Mouse (Mus musculus): ENCODE measurements at regions not wholly inside any gene's neighbourhood (a gene's known extent, or its start where the extent isn't known, plus 50 kb on each side); places are given as distances from the start of the nearest gene placed in this dataset.
A peak's percentile ranks its signal among the peaks of the same experiment; 100 is the strongest.

DNA sequence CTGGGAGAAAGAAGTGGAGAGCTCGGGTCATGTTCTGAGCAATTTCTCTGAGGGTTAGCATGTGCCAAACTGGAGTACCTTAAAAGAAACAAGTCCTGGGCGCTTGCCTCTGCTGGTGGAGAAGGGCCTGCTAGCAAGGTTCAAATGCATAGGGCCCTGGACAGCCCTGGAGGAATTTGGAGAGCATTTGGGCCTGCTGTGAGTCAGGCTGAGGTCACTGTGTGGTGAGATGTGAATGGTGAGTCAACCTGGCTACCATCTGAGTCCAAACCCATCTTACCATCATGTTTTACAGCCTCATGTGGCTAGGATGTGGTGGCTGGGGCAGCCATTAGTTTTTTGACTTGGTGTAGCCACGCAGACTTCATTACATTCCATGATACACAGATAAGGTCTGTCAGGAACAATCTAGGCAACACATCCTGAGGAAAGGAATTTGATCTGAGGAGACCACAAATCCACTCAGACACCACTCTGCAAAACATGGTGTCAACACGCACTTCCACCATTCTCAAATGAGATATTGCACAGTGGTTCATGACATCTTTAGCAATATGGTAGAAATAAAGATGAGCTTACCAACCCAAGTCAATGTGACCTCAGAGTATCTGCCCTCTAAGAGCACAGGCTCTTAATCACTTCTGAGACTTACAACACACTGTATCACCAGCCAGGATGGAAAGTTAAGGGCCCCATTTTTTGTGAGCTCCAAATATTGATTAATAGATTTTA, 83.1 kb downstream of the Thbs2 start:
- no peak for DNase-seq (ENCODE audit: low read depth, low spot score)

DNA sequence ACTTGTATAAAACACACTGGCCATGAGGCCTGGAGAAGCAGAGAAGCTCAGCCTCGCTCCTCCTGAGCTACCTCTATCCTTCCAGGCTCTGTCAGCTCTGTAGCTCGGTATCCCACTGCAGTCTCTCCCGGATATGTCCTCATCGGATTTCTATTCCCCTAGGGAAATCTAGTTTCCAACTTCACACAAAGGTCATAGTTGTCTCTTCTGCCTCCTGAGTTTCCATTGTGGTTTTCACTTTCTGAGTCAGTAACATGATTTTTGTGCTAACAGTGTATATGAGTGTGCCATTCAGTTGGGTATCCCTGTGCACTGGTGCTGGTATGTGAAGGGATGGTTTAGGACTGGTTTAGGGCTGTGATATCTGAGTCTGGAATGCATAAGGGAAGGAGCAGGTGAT, 85.2 kb downstream of the Thbs2 start:
- no peak for DNase-seq (ENCODE audit: low read depth, low spot score)

DNA sequence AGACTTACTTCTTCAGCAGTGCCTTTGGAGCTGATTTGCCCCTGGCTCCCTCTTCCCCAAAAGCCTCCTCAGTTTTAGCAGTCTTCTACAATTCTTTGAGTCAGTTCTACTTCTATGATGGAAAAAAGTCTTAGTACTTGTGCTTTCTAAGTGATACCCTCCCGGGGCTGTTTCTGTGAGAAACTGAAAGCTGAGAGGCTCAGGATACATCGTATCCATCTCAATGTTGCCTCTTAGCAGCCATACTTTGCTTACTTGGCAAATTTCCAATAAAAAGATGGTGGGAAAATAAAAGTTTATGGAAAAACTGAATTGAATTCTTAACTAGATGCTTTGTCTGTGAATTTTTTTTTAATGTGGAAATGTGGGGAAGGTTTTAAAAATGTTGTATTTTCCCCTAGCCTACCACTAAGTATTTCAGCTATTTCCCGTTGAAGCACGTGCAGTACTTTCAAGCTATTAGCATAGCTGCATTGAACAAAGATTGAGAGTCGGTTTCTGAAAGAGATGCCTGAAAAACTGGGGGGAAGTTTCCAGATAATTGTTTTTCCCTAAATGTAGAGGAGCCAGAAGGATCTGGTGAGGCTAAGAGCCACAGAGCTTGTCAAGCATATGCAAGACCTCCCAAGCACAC, 87.6 kb downstream of the Thbs2 start:
- no peak for DNase-seq (ENCODE audit: low read depth, low spot score)

DNA sequence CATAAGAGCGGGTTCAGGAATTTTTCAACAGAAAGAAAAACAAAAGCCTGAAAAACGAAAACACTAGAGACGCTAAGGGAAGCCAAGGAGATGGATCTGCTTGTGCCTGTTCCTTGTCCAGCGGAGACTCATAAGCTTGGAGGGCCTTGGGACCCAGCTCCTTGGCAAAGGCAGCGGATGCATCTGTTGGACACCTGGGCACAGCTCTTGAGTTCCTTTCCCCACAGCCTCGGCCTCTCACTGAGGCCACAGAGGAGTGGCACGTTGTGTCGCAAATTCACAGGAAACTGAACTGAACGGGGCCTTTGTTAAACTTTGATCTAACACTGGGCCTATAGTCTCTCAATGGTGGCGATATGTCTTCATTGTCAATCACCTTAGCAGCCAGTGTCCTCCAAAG, 94.4 kb downstream of the Thbs2 start:
- DNase-seq (ENCODE audit: low read depth, low spot score): no peak

DNA sequence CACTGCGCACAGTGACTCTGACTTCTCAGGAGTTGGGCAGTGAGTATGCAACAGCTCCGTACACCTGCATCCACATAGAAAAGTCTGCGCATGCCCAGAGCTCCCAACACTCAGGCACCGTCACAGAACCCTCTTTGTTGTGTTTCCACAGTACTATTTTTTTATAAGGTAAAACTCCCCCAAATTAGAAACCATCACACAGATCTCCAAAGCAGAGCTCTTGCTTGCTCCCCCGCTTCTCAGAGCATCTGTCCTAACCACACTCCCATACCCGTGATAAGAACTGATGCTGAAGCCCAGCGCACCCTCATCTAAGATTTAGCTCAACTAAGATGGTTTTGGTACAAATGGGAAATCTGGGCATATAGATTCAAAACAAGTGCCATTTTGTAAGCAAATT, 97.6 kb downstream of the Thbs2 start:
- DNase-seq (ENCODE audit: low read depth, low spot score): no peak

DNA sequence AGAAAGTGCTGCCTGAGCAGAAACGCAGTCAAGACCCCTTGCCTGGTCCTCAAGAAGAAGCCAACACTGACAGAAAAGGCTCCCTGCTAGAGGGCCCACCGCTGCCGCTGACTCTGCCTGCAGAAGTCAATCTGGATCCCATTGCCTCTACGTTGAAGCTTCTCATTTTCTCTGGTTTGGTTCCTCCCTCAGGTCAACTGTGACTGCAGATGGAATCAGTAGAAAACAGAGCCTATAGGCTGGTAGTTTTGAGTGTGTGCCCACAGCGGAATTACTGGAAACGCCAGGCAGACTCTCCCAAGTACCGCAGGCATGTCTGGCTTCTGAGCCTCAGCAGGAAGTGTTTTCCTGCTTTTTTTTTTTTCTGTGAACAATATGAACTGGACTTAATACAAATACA, 98.5 kb downstream of the Thbs2 start:
- no peak for DNase-seq (ENCODE audit: low read depth, low spot score)

DNA sequence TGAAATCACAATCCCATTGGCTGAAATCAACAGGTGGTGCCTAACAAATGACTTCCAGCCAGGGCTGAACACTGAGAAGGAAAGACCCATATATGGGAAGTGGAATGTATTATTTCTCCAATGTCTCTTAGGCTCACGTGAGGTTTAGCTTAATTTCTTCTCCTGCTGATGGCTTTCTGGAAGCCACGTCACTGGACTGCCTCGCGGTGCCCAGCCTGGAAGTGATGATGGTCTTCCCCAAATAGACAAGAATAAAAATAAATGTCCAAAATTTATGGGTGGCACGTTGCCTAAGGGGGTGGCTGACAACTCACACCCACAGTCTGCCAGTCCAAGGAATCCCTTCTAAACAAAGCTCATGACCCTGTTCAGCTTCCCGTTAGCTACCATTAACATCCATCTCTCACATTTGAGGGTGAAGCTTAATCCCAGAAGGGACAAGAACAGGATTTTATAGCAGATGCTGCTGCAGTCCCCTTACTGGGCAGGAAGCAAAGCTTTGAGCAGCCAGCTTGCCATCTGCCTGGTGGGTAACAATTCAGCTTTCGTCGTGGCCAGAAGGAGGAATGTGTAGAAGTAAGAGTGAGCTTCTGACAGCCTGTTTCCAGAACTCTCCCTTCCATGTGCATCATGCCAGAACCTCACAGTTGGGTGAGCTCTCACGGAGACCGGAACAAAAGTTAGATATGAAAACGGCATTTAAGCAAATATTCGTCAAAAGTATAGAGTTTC, 105.8 kb downstream of the Thbs2 start:
- peak; percentile 22 for DNase-seq (ENCODE audit: low read depth, low spot score)

DNA sequence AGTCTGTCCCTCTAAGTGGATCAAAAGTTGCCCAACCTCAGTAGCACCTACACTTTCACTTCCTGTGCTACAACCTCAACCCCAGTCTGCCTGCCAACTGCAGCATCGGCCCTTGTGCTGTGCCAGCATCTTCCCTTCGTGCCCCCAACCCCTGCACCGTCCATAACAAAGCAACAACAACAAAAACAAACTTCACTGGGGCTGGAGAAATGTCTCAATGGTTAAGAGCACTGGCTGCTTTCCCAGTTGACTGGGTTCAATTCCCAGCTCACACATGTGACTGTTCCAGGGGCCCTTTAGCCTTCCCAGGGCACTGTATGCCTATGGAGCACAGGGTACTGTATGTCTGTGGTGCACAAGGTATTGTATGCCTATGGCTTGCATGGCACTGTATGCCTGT, 114.4 kb downstream of the Thbs2 start:
- no peak for DNase-seq (ENCODE audit: low read depth, low spot score)

DNA sequence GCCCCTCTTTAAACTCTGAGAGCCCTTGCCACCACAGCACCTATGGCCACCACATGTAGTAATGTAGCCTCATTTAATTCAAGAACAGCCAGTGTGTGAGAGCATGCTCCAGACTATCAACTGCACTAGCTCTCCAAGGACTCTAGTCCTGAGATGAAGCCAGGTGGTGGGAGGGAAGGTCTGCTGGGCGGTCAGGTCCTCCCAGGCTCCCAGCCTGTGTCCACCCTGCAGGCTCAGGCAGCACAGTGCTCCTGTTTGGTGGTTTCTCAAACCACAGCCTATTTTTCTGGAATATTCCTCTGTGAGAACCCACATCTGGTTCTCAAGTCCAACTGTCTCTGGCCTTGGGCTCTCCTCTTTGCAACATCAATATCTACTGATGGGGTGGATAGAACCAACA, 115.3 kb downstream of the Thbs2 start:
- DNase-seq (ENCODE audit: low read depth, low spot score): no peak

DNA sequence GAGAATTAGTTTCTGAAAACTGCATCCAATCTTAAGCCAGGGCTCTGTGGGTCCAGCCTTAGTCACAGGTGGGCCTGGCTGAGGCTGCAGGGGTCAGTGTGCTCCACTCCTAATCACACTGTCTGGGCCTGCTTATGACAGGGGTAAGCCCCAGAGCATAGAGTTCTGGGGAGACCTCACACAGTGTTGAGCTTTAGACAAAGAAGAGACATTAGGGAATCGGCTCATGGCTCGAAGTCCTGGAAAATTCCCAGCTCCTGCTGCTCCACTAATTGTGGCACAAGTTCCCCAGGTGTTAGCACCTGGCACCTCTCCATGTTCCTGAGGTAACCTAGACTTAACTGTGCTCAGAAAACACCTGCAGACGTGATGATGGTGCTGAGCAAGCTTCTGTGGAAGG, 115.8 kb downstream of the Thbs2 start:
- no peak for DNase-seq (ENCODE audit: low read depth, low spot score)

DNA sequence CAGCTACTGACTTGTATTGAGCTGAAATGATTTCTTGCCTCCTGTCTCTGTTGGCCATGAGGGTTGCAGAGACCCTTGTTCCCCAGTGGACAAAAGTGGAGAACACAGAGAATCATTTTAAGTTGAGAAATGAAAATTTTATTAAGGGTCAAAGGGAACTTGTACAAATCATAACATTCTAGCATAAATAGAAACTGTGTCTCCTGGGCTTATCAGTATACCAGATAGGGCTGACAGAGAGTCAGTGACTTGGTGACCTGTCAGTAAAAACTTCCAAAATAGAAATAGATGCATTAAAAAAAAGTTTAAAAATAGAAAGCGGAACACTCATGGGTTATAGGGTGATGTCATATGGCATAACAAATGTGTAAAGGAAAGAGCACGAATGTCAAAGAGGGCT, 117.9 kb downstream of the Thbs2 start:
- DNase-seq (ENCODE audit: low read depth, low spot score): no peak

DNA sequence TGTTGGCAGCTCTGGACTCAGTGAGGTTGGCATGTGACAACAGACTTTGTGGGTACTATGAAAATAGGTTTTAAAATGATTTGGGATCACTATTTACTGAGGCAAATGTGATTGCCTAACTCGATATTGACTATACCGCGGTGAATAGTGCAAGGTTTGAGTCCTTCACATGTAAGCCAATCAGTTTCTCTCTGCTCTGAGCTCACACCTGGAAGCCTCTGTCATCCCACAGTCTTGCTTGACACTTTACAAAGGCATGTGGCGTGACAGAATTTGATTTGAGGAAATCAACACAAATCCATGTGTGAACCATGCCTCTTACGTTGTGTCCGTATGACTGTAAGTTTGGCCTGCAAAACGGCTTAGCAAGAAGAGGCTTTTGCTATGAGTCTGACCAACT, 122.9 kb downstream of the Thbs2 start:
- DNase-seq (ENCODE audit: low read depth, low spot score): no peak

DNA sequence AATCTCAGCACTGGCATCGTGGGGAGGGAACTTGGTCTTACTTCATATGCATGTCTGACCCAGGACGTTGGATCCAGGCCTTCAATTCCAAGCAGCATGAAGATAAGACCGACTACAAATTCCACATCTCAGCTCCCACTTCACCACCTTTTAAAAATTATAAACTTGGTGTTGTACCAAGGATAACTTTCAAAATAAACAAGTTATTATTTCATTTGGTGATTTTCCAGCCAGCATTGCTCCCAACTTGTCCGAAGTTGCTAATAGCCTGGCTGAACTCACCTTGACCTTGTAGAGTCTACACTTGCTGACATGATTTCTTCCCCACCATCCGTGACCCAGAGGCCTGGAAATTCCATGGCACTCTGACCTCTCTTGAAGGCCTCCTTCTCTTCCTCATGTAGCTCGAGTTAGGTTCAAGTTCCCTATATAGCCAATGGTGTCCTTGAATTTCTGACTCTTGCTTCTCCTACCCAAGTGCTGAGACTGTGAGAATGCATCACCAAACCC, 123.7 kb downstream of the Thbs2 start:
- no peak for DNase-seq (ENCODE audit: low read depth, low spot score)

DNA sequence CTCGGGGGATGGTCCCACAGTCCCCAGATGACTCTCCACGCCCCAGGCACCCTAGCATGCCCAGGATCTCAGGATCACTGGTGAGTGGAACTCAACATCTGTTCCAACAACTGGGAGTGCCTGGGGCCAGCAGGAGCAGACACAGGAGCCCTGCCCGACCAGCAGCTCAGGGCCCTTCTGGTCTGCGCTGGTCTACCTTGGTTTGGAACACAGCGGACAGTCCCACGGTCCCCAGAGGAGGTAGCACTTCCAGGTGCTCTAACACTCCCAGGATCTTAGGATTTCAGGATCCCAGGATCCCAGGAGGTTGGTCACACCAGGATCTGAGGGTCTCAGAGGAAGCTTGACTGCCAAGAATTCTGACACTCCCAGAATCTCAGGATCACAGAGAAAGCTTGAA, 131.8 kb downstream of the Thbs2 start:
- DNase-seq (ENCODE audit: low read depth, low spot score): no peak

DNA sequence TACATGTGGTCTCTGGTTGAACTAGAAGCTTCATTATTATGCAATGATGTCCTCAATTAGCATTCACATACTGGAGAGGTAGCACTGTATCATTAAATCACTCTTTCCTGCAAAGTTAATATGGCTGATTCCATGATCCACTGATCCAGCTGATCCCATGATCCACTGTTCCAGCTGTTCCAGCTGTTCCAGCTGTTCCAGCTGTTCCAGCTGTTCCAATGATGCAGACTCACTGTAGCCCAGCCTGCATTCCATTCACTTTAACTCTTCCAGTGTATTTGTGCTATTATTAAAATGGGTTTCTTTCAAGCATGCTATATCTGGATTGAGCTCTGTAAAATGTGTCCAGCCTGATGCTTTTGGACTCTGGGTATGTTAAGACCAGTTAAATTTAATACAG, 136.8 kb downstream of the Thbs2 start:
- no peak for DNase-seq (ENCODE audit: low read depth, low spot score)

DNA sequence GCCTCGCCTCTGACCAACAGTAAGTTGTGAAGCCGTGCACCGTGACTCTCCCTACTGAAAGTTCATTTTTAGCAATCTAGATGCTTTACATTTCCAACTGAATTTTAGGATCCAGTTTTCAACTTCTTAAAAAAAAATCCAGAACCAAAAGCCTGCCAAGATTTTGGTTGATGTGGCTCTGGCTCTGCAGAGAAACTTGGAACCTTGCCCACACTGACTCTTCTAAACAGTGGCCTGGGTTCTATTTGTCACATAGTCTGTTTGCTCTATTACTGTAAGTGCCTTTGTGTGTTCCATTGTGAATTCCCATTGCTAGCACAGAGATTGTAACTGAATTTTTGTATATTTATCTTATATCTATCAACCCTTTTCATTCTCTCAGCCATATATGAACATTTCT, 140.8 kb downstream of the Thbs2 start:
- no peak for DNase-seq (ENCODE audit: low read depth, low spot score)

DNA sequence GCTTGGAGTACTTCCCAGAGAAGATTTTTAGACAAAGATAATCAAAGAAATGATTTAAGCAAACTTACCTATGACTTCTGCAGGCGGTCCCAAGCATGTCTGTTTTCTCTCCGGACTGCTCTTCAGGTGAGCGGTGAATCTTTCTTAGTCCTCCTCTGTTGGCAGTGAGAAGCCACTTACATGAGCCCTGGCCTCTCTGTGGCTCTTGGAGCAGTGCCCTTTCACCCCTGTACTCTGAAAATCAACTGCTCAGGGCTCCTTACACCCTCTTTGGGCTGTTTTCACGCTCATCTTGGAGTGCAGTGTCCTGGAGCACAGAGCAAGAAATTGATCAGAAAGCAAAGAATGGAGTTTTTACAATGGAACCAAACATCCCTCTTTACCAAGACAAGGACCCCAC, 142.0 kb downstream of the Thbs2 start:
- DNase-seq (ENCODE audit: low read depth, low spot score): no peak

DNA sequence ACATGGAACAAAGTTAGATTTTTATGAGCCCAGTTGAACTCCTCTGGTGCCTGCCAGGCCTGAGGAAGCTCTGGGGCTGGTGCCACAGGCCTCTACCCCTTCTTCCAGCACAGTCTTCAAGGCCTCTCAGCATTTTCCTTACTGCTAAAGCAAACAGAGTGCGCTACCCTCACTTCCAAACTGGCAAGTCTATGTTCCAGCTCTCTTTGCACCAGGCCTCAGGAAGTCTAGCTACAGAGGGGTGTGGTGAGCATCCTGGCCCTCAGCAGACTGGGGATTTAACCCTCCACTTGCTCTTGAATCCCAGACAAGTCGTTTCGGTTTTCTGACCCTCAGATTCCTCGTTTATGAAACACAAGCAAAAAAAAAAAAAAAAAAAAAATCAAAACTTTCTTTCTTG, 142.4 kb downstream of the Thbs2 start:
- DNase-seq (ENCODE audit: low read depth, low spot score): no peak

DNA sequence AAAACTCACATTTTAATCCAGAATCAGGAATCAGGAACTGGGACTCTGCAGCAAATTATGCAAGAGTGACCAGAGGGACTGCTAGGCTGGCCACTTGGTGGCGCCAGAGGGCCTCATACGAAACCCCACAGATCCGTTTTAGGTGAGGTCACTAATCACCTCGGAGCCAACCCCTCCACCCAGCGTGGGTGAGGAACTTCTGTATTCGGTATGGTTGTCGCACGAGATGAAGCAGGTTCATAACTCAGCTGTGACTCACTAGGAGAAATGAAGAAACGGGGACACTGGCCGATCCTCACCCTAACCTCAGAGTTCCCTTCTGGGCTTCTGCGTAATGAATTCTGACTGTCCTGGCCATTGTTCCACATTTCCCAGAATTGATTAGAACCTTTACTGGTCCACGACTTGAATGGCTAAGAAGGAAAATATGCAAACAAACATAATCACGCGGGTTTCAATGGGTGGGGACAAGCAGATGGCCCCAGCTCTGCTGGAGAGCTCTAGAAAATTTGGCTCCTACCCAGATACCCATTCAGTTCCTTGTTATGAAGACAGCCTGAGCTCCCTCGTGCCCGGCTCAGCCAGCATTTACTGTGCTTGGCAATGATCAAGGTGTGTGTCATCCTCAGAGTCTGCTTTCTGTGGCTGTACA, 148.1 kb downstream of the Thbs2 start:
- no peak for DNase-seq (ENCODE audit: low read depth, low spot score)

DNA sequence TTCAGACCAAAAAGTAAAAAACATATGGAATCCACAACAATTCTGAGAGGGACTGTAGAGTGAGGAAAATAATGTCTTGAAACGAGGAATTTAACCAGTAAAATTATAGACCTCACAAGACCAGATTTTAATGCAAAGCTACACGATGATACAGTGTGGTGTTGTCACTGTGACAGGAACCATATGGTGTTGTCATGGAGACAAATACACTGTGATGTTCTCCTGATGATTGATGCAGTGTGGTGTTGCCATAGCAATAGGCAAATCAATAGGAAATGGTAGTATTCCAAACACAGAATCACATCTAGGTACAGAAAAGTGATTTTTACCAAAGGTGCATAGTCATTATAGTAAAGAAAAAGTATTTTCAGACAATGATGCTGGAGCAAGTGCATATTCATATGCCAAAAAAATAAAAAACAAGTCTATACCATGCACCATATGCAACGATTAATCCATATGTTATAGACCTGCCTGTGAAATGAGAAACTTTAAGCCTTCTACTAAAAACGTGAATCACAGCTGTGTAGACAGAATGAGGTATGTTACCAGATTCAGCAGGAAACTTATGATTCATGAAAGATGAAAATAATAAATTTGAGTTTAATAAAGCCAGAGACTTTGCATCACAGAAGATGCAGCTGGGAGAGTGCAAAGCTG, 149.6 kb downstream of the Thbs2 start:
- no peak for DNase-seq (ENCODE audit: low read depth, low spot score)

DNA sequence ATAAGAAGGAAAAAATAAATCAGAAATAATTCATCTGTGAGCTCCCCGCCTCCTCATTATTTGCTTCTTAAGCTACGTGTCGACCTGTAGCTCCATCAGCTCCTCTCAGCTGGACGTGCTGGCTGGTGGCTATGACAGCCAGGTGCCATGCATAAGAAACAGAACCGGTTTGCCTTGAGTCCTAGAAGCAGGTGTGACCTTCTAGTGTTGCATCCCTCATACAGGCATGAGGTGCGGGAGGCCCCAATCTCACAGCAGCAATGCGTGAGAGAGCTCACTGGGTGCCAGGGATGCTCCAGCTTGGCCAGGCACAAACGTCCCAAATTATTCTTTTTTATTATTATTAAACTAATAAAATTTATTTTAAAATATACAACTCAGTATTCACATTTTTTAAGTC, 153.0 kb downstream of the Thbs2 start:
- DNase-seq (ENCODE audit: low read depth, low spot score): no peak

Measured in brain, embryonic 18.5 days (tissue).